Mouse (Mus musculus) erythroblast, adult 5-6 weeks (primary cell): ENCODE results near the gene Gm10065. TPM values are rescaled to one million over a fixed set of nuclear protein-coding genes. Genes with fewer than 3 reads are reported as not detected.

Experiments used
- ATAC-seq: replicated peaks from 2 replicates; pipeline ENCODE4 v1.8.0; 2016; ENCODE audit warnings: moderate number of reproducible peaks, mild to moderate bottlenecking, moderate TSS enrichment, inconsistent platforms; ENCODE audit not compliant: poor library complexity, low FRiP score, severe bottlenecking
- total RNA-seq, 2 experiments: library from RNA; stranded (forward) in 1 of 2; stranded (reverse) in 1 of 2; fragments of 150-400 nt in 1 of 2; fragments of 200-764, 138-1000 nt in 1 of 2; gene quantifications; 2 replicates each; pipeline versions ENCODE4 v1.2.3 to v1.2.4; 2015 to 2017; ENCODE audit warnings: low replicate concordance in 2 of 2

Gene Gm10065
- total RNA-seq, 2 experiments from 2014 or later: not detected

- peak; percentile 88 for ATAC-seq
Observed at GRCm38 (mm10) chr13:21440503-21441206, 38.6 kb downstream of the Gm10065 start, which contains the start of gene Pgbd1. TSS of gene Pgbd1 (minus strand) at chr13:21441058.

DNA sequence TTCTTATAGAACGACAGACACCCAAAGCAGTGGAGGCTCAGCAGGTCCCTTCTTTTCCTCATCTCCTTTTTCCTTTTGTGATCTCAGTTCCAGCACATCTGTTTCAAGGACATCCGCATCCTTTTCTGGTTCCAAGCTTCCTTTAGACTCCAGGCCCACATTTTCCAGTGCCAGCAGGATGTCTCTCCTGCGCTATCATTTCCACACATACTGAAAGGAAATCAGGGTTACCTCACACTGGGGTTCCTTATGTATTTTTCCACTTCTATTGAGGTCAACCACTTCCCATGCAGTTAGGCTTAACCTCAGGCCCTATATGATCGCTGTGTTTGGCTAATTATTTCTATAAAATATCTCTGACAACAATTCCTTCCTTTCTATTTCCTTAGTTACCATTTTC lies 43.8 kb downstream of the Gm10065 start:
- no peak for ATAC-seq

Other genes starting within 250 kb of the Gm10065 start
- not detected in 2 replicates for gene Gpx5, start 186.7 kb downstream of the Gm10065 start, total RNA-seq (2015; ENCODE audit: low replicate concordance)
- not detected in 2 replicates for gene Gpx5, start 186.7 kb downstream of the Gm10065 start, total RNA-seq (2017; ENCODE audit: low replicate concordance)
- gene Gpx6, start 167.3 kb downstream of the Gm10065 start, total RNA-seq (2015; ENCODE audit: low replicate concordance): not detected in 2 replicates
- not detected in 2 replicates for gene Gpx6, start 167.3 kb downstream of the Gm10065 start, total RNA-seq (2017; ENCODE audit: low replicate concordance)
- not detected in 2 replicates for gene Olfr1367, start 132.5 kb downstream of the Gm10065 start, total RNA-seq (2015; ENCODE audit: low replicate concordance)
- not detected in 2 replicates for gene Olfr1367, start 132.5 kb downstream of the Gm10065 start, total RNA-seq (2017; ENCODE audit: low replicate concordance)
- gene Zscan12, start 116.6 kb downstream of the Gm10065 start, total RNA-seq (2015; ENCODE audit: low replicate concordance): 0.84 TPM in 1 of 2 replicates, not detected in the other
- 0.70 and 1.4 TPM in 2 replicates for gene Zscan12, start 116.6 kb downstream of the Gm10065 start, total RNA-seq (2017; ENCODE audit: low replicate concordance)
- gene Zkscan3, start 76.7 kb downstream of the Gm10065 start, total RNA-seq (2015; ENCODE audit: low replicate concordance): 16.9 and 23.6 TPM in 2 replicates
- gene Zkscan3, start 76.7 kb downstream of the Gm10065 start, total RNA-seq (2017; ENCODE audit: low replicate concordance): 13.9 and 19.9 TPM in 2 replicates
- not detected in 2 replicates for gene Pgbd1, start 38.4 kb downstream of the Gm10065 start, total RNA-seq (2015; ENCODE audit: low replicate concordance)
- gene Pgbd1, start 38.4 kb downstream of the Gm10065 start, total RNA-seq (2017; ENCODE audit: low replicate concordance): 1.1 TPM in 1 of 2 replicates, not detected in the other
- gene Zscan26, start 25.7 kb downstream of the Gm10065 start, total RNA-seq (2015; ENCODE audit: low replicate concordance): 3.8 and 4.8 TPM in 2 replicates
- gene Zscan26, start 25.7 kb downstream of the Gm10065 start, total RNA-seq (2017; ENCODE audit: low replicate concordance): 1.7 and 2.2 TPM in 2 replicates
- 1.3 TPM in 1 of 2 replicates, not detected in the other for gene Nkapl, start 10.9 kb downstream of the Gm10065 start, total RNA-seq (2015; ENCODE audit: low replicate concordance)
- gene Nkapl, start 10.9 kb downstream of the Gm10065 start, total RNA-seq (2017; ENCODE audit: low replicate concordance): not detected in 2 replicates
- not detected in 2 replicates for gene Zkscan4, start 534 bp downstream of the Gm10065 start, total RNA-seq (2015; ENCODE audit: low replicate concordance)
- gene Zkscan4, start 534 bp downstream of the Gm10065 start, total RNA-seq (2017; ENCODE audit: low replicate concordance): not detected in 2 replicates
- gene AK157302, start 15.8 kb upstream of the Gm10065 start, total RNA-seq (2015; ENCODE audit: low replicate concordance): 0.77 and 5.6 TPM in 2 replicates
- 7.8 and 15.1 TPM in 2 replicates for gene AK157302, start 15.8 kb upstream of the Gm10065 start, total RNA-seq (2017; ENCODE audit: low replicate concordance)
- gene Gm11273, start 22.0 kb upstream of the Gm10065 start, total RNA-seq (2015; ENCODE audit: low replicate concordance): 12.1 TPM in 1 of 2 replicates, not detected in the other
- gene Gm11273, start 22.0 kb upstream of the Gm10065 start, total RNA-seq (2017; ENCODE audit: low replicate concordance): 1.3 TPM in 1 of 2 replicates, not detected in the other
- 2.1 and 5.4 TPM in 2 replicates for gene Zkscan8, start 51.7 kb upstream of the Gm10065 start, total RNA-seq (2015; ENCODE audit: low replicate concordance)
- 1.7 and 3.4 TPM in 2 replicates for gene Zkscan8, start 51.7 kb upstream of the Gm10065 start, total RNA-seq (2017; ENCODE audit: low replicate concordance)
- not detected in 2 replicates for gene Olfr1366, start 63.4 kb upstream of the Gm10065 start, total RNA-seq (2015; ENCODE audit: low replicate concordance)
- gene Olfr1366, start 63.4 kb upstream of the Gm10065 start, total RNA-seq (2017; ENCODE audit: low replicate concordance): not detected in 2 replicates
- gene Olfr1535, start 80.5 kb upstream of the Gm10065 start, total RNA-seq (2015; ENCODE audit: low replicate concordance): not detected in 2 replicates
- 0.84 TPM in 1 of 2 replicates, not detected in the other for gene Olfr1535, start 80.5 kb upstream of the Gm10065 start, total RNA-seq (2017; ENCODE audit: low replicate concordance)
- gene Olfr1364, start 102.3 kb upstream of the Gm10065 start, total RNA-seq (2015; ENCODE audit: low replicate concordance): not detected in 2 replicates
- not detected in 2 replicates for gene Olfr1364, start 102.3 kb upstream of the Gm10065 start, total RNA-seq (2017; ENCODE audit: low replicate concordance)
- not detected in 2 replicates for gene Olfr1362, start 134.6 kb upstream of the Gm10065 start, total RNA-seq (2015; ENCODE audit: low replicate concordance)
- not detected in 2 replicates for gene Olfr1362, start 134.6 kb upstream of the Gm10065 start, total RNA-seq (2017; ENCODE audit: low replicate concordance)
- not detected in 2 replicates for gene Olfr11, start 163.1 kb upstream of the Gm10065 start, total RNA-seq (2015; ENCODE audit: low replicate concordance)
- not detected in 2 replicates for gene Olfr11, start 163.1 kb upstream of the Gm10065 start, total RNA-seq (2017; ENCODE audit: low replicate concordance)
- gene Olfr1361, start 183.9 kb upstream of the Gm10065 start, total RNA-seq (2015; ENCODE audit: low replicate concordance): not detected in 2 replicates
- gene Olfr1361, start 183.9 kb upstream of the Gm10065 start, total RNA-seq (2017; ENCODE audit: low replicate concordance): not detected in 2 replicates
- not detected in 2 replicates for gene Olfr1360, start 198.0 kb upstream of the Gm10065 start, total RNA-seq (2015; ENCODE audit: low replicate concordance)
- gene Olfr1360, start 198.0 kb upstream of the Gm10065 start, total RNA-seq (2017; ENCODE audit: low replicate concordance): not detected in 2 replicates
- not detected in 2 replicates for gene Olfr1359, start 218.7 kb upstream of the Gm10065 start, total RNA-seq (2015; ENCODE audit: low replicate concordance)
- 0.34 and 0.42 TPM in 2 replicates for gene Olfr1359, start 218.7 kb upstream of the Gm10065 start, total RNA-seq (2017; ENCODE audit: low replicate concordance)
- 91.5 and 110 TPM in 2 replicates for gene Hist1h2bl, start 236.7 kb upstream of the Gm10065 start, total RNA-seq (2015; ENCODE audit: low replicate concordance)
- gene Hist1h2bl, start 236.7 kb upstream of the Gm10065 start, total RNA-seq (2017; ENCODE audit: low replicate concordance): 213 and 268 TPM in 2 replicates
- gene Hist1h2ai, start 237.0 kb upstream of the Gm10065 start, total RNA-seq (2015; ENCODE audit: low replicate concordance): 6.1 TPM in 1 of 2 replicates, not detected in the other
- gene Hist1h2ai, start 237.0 kb upstream of the Gm10065 start, total RNA-seq (2017; ENCODE audit: low replicate concordance): 1,027 and 1,342 TPM in 2 replicates
- 16.7 TPM in 1 of 2 replicates, not detected in the other for gene Hist1h3h, start 238.2 kb upstream of the Gm10065 start, total RNA-seq (2015; ENCODE audit: low replicate concordance)
- 69.1 and 159 TPM in 2 replicates for gene Hist1h3h, start 238.2 kb upstream of the Gm10065 start, total RNA-seq (2017; ENCODE audit: low replicate concordance)
- gene Hist1h2bm, start 242.6 kb upstream of the Gm10065 start, total RNA-seq (2015; ENCODE audit: low replicate concordance): 65.8 and 82.8 TPM in 2 replicates
- gene Hist1h2bm, start 242.6 kb upstream of the Gm10065 start, total RNA-seq (2017; ENCODE audit: low replicate concordance): 254 and 277 TPM in 2 replicates